Mouse (Mus musculus) erythroblast, embryonic 14.5 days (primary cell): ENCODE measurements around the gene Sox2.

Experiments
- GATA1 ChIP-seq: IDR thresholded peaks from 2 replicates; pipeline ENCODE4 v1.6.1; 2012; ENCODE audit warnings: low read length, inconsistent platforms, mixed read lengths
- TAL1 ChIP-seq: IDR thresholded peaks from 3 replicates; pipeline ENCODE4 v1.6.1; 2012; ENCODE audit warnings: low read length, inconsistent platforms, mixed read lengths

GRCm38 (mm10) chr3:34659861-34660260 lies 9.7 kb downstream of the Sox2 start:
- TF ChIP-seq GATA1 (no peak), TAL1 (no peak)
